Mouse (Mus musculus): ENCODE measurements around the gene Sec31a. TPM values are rescaled to one million over a fixed set of nuclear protein-coding genes. Genes with fewer than 3 reads are reported as not detected.

Sec31a gene
- polyA plus RNA-seq, 1 experiment from 2014 or later: 203 TPM

- no peak overlapping the region for H3K9ac ChIP-seq
- 91% methylated on average over 1 of the region's 1 CpGs for WGBS
Measured at GRCm38 (mm10) chr5:100345118-100345517, 70.9 kb downstream of the Sec31a start.

GRCm38 (mm10) chr5:100343087-100343486 lies 72.9 kb downstream of the Sec31a start:
- H3K9ac ChIP-seq: no peak overlapping the region
- ATAC-seq (ENCODE audit: insufficient number of reproducible peaks, insufficient read depth, low FRiP score, low TSS enrichment, low read depth): no peak
- no peaks in the 10 kb centered on the region for H3K9me3 ChIP-seq
- no peak overlapping the region for H3K27ac ChIP-seq
- WGBS: 35% methylated on average over 6 of the region's 6 CpGs
- H3K4me1 ChIP-seq: no peaks in the 10 kb centered on the region
- H3K36me3 ChIP-seq: no peaks in the 10 kb centered on the region
- H3K4me3 ChIP-seq: no peak overlapping the region
- H3K4me2 ChIP-seq: no peak overlapping the region
- no peaks in the 10 kb centered on the region for H3K27me3 ChIP-seq

More at GRCm38 (mm10) chr5:100345118-100345517, 70.9 kb downstream of the Sec31a start:
- H3K36me3 ChIP-seq: no peaks in the 10 kb centered on the region
- ATAC-seq (ENCODE audit: insufficient number of reproducible peaks, insufficient read depth, low FRiP score, low TSS enrichment, low read depth): no peak
- no peaks in the 10 kb centered on the region for H3K4me1 ChIP-seq
- no peaks in the 10 kb centered on the region for H3K9me3 ChIP-seq
- no peak overlapping the region for H3K27ac ChIP-seq
- H3K4me3 ChIP-seq: no peak overlapping the region
- H3K27me3 ChIP-seq: no peaks in the 10 kb centered on the region
- no peak overlapping the region for H3K4me2 ChIP-seq

- Histone ChIP-seq H3K9ac (no peak overlapping the region), H3K27ac (no peak overlapping the region), H3K36me3 (no peaks in the 10 kb centered on the region), H3K9me3 (no peaks in the 10 kb centered on the region), H3K4me1 (no peaks in the 10 kb centered on the region), H3K4me3 (no peak overlapping the region), H3K27me3 (no peaks in the 10 kb centered on the region), H3K4me2 (no peak overlapping the region)
- 80% methylated on average over 6 of the region's 6 CpGs for WGBS
- no peak for ATAC-seq (ENCODE audit: insufficient number of reproducible peaks, insufficient read depth, low FRiP score, low TSS enrichment, low read depth)
Measured at GRCm38 (mm10) chr5:100342422-100342821, 73.6 kb downstream of the Sec31a start.

GRCm38 (mm10) chr5:100341042-100341441 lies 75.0 kb downstream of the Sec31a start:
- Histone ChIP-seq H3K4me3 (no peak overlapping the region), H3K4me1 (no peaks in the 10 kb centered on the region), H3K9ac (no peak overlapping the region), H3K4me2 (no peak overlapping the region), H3K27me3 (no peaks in the 10 kb centered on the region), H3K9me3 (no peaks in the 10 kb centered on the region), H3K27ac (no peak overlapping the region), H3K36me3 (no peaks in the 10 kb centered on the region)
- ATAC-seq (ENCODE audit: insufficient number of reproducible peaks, insufficient read depth, low FRiP score, low TSS enrichment, low read depth): no peak
- WGBS: 87% methylated on average over 7 of the region's 7 CpGs

GRCm38 (mm10) chr5:100337852-100338251 lies 78.2 kb downstream of the Sec31a start:
- Histone ChIP-seq H3K4me3 (no peak overlapping the region), H3K27me3 (no peaks in the 10 kb centered on the region), H3K36me3 (no peaks in the 10 kb centered on the region), H3K4me1 (no peaks in the 10 kb centered on the region), H3K9ac (no peak overlapping the region), H3K27ac (no peak overlapping the region), H3K4me2 (no peak overlapping the region), H3K9me3 (no peaks in the 10 kb centered on the region)
- no peak for ATAC-seq (ENCODE audit: insufficient number of reproducible peaks, insufficient read depth, low FRiP score, low TSS enrichment, low read depth)
- WGBS: 90% methylated on average over 4 of the region's 4 CpGs

GRCm38 (mm10) chr5:100336876-100337275 lies 79.2 kb downstream of the Sec31a start:
- Histone ChIP-seq H3K4me1 (no peaks in the 10 kb centered on the region), H3K4me3 (no peak overlapping the region), H3K9me3 (no peaks in the 10 kb centered on the region), H3K27ac (no peak overlapping the region), H3K27me3 (no peaks in the 10 kb centered on the region), H3K4me2 (no peak overlapping the region), H3K9ac (no peak overlapping the region), H3K36me3 (no peaks in the 10 kb centered on the region)
- no peak for ATAC-seq (ENCODE audit: insufficient number of reproducible peaks, insufficient read depth, low FRiP score, low TSS enrichment, low read depth)
- 87% methylated on average over 7 of the region's 7 CpGs for WGBS

- no peaks in the 10 kb centered on the region for H3K36me3 ChIP-seq
Measured at GRCm38 (mm10) chr5:100335581-100336080, 80.4 kb downstream of the Sec31a start.

GRCm38 (mm10) chr5:100334686-100335085 lies 81.3 kb downstream of the Sec31a start:
- Histone ChIP-seq H3K4me2 (no peak overlapping the region), H3K36me3 (no peaks in the 10 kb centered on the region), H3K27me3 (no peaks in the 10 kb centered on the region), H3K4me1 (no peaks in the 10 kb centered on the region), H3K4me3 (no peak overlapping the region), H3K9me3 (no peaks in the 10 kb centered on the region), H3K27ac (no peak overlapping the region), H3K9ac (no peak overlapping the region)
- 52% methylated on average over 6 of the region's 6 CpGs for WGBS
- no peak for ATAC-seq (ENCODE audit: insufficient number of reproducible peaks, insufficient read depth, low FRiP score, low TSS enrichment, low read depth)

More at GRCm38 (mm10) chr5:100335581-100336080, 80.4 kb downstream of the Sec31a start:
- Histone ChIP-seq H3K9ac (no peak overlapping the region), H3K4me1 (no peaks in the 10 kb centered on the region), H3K9me3 (no peaks in the 10 kb centered on the region), H3K27ac (no peak overlapping the region), H3K4me2 (no peak overlapping the region), H3K27me3 (no peaks in the 10 kb centered on the region), H3K4me3 (no peak overlapping the region)
- WGBS: 83% methylated on average over 5 of the region's 5 CpGs
- ATAC-seq (ENCODE audit: insufficient number of reproducible peaks, insufficient read depth, low FRiP score, low TSS enrichment, low read depth): no peak

GRCm38 (mm10) chr5:100333607-100334380 lies 82.2 kb downstream of the Sec31a start:
- ATAC-seq (ENCODE audit: insufficient number of reproducible peaks, insufficient read depth, low FRiP score, low TSS enrichment, low read depth): no peak
- Histone ChIP-seq H3K4me3 (no peak overlapping the region), H3K27me3 (no peaks in the 10 kb centered on the region), H3K27ac (no peak overlapping the region), H3K9me3 (no peaks in the 10 kb centered on the region), H3K36me3 (no peaks in the 10 kb centered on the region), H3K9ac (no peak overlapping the region), H3K4me1 (no peaks in the 10 kb centered on the region), H3K4me2 (no peak overlapping the region)
- WGBS: 54% methylated on average over 14 of the region's 14 CpGs

GRCm38 (mm10) chr5:100332300-100333004 lies 83.6 kb downstream of the Sec31a start:
- Histone ChIP-seq H3K4me2 (no peak overlapping the region), H3K4me1 (no peaks in the 10 kb centered on the region), H3K27ac (no peak overlapping the region), H3K36me3 (no peaks in the 10 kb centered on the region), H3K9me3 (no peaks in the 10 kb centered on the region), H3K9ac (no peak overlapping the region), H3K27me3 (no peaks in the 10 kb centered on the region), H3K4me3 (no peak overlapping the region)
- 72% methylated on average over 8 of the region's 8 CpGs for WGBS
- no peak for ATAC-seq (ENCODE audit: insufficient number of reproducible peaks, insufficient read depth, low FRiP score, low TSS enrichment, low read depth)

- Histone ChIP-seq H3K27me3 (no peaks in the 10 kb centered on the region), H3K36me3 (no peaks in the 10 kb centered on the region), H3K9ac (no peak overlapping the region), H3K4me2 (no peak overlapping the region), H3K9me3 (no peaks in the 10 kb centered on the region), H3K4me3 (no peak overlapping the region), H3K4me1 (no peaks in the 10 kb centered on the region), H3K27ac (no peak overlapping the region)
- no peak for ATAC-seq (ENCODE audit: insufficient number of reproducible peaks, insufficient read depth, low FRiP score, low TSS enrichment, low read depth)
- 84% methylated on average over 8 of the region's 8 CpGs for WGBS
Measured at GRCm38 (mm10) chr5:100331636-100332035, 84.4 kb downstream of the Sec31a start.

- Histone ChIP-seq H3K9ac (no peak overlapping the region), H3K27ac (no peak overlapping the region), H3K4me1 (no peaks in the 10 kb centered on the region), H3K27me3 (no peaks in the 10 kb centered on the region), H3K36me3 (no peaks in the 10 kb centered on the region), H3K4me3 (no peak overlapping the region), H3K9me3 (no peaks in the 10 kb centered on the region), H3K4me2 (peak overlapping the region; percentile 5; the same call in 1 of the 2 replicates)
- 3% methylated on average over 11 of the region's 11 CpGs for whole genome bisulfite sequencing
- no peak for ATAC-seq (ENCODE audit: insufficient number of reproducible peaks, insufficient read depth, low FRiP score, low TSS enrichment, low read depth)
Measured at GRCm38 (mm10) chr5:100322081-100322480, 94.0 kb downstream of the Sec31a start.

Measured in embryonic facial prominence, embryonic 13.5 days (tissue).